Mouse (Mus musculus): ENCODE measurements around the gene Bcas1.

DNA sequence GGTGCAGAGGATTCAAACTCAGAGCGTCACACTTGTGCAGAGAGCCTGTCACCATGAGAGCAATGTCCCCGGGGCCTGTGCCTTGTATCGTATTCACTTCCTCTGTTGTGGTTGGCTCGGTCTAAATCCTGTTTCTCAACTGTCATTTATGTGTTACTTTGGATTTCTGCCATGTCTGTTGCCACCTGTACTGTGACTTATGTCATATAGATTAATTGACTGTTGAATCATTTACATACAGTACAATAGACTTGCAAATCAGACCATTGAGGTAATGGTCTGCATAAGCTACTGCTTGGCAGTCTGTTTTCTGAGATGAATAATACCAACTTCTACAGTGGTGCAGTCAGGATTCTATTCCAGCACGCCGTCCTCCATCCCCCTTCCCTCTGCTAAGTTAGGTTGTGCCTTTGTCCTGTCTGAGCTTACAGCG, 120.0 kb downstream of the Bcas1 start:
- TF ChIP-seq CTCF (IDR thresholded peaks at IDR 0.05 in 2 of 3, conservative IDR thresholded peaks at IDR 0.05 in 1 of 3; ENCODE audit: control insufficient read depth in 1 of 3, insufficient read depth in 1 of 3, low read depth in 2 of 3, low read length in 3 of 3, poor library complexity in 1 of 3, severe bottlenecking in 1 of 3): no peak
- no peak for TF ChIP-seq MXI1 (IDR thresholded peaks at IDR 0.05; ENCODE audit: low read depth, low read length)

Measured in MEL (cell line).